ENCODE assay signal across 8 mouse cellular contexts in the genomic region with DNA sequence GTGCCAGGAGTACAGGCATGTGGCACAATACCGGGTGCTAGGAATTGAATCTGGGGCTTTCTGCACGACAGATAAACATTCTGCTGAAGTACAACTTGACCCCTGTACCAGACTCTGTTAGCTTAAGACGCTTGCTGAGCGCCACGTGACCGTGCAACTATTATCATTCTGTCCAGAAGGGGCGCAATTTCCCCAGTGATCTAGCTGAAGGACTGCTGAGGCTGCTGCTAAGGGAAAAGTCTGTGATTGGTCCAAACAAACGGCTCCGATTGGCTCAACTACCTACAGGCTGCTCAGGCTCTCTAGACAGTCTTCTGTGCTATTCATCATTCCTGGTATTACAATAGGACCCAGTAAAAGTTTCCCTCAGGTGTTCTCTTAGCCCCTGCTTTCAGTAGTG. TPM values are rescaled to one million over a fixed set of nuclear protein-coding genes. Genes with fewer than 3 reads are reported as not detected.
DNase-seq lines count a peak whose midpoint lies in the region; ATAC-seq and TF ChIP-seq lines count a peak whose summit lies in the region.

No protein-coding gene starts in this region.

- TF ChIP-seq CTCF in cortical plate, adult 2 months (IDR thresholded peaks at IDR 0.05; ENCODE audit: extremely low read depth, insufficient read depth, low read length): peak; percentile 96

- no peak for TF ChIP-seq POLR2A in cortical plate, adult 2 months (IDR thresholded peaks at IDR 0.05; ENCODE audit: extremely low read depth, insufficient read depth, low read length)

- peak; percentile 64 for ATAC-seq in activated CD4-positive, CD25-positive, alpha-beta regulatory T cell, adult 4 months

- H3K27ac ChIP-seq in cortical plate, adult 2 months (ENCODE audit: insufficient read depth, low read length): no peak overlapping the region

- no peaks in the 10 kb centered on the region for H3K27me3 ChIP-seq in megakaryocyte, embryonic 14.5 days (replicated peaks)

- no peak overlapping the region for H3K4me3 ChIP-seq in cortical plate, adult 2 months (ENCODE audit: insufficient read depth, low read length)
- H3K4me3 ChIP-seq in megakaryocyte, embryonic 14.5 days (replicated peaks): peak overlapping the region; percentile 74

- peak; percentile 89 for DNase-seq in gastrocnemius, postnatal 10 days
- DNase-seq in induced T-regulatory cell, adult 2 months (ENCODE audit: low read depth): peak; percentile 97
- peak; percentile 80 to 82 for DNase-seq in left cerebral cortex, adult 8-10 months (ENCODE audit: low spot score in 2 of 2)
- DNase-seq in right cerebral cortex, postnatal 10 days (ENCODE audit: low spot score in 2 of 2): peak; percentile 94
- DNase-seq in urinary bladder, postnatal 14 days (ENCODE audit: low spot score): peak; percentile 92

- H3K9me3 ChIP-seq in megakaryocyte, embryonic 14.5 days: no peaks in the 10 kb centered on the region

- H3K4me1 ChIP-seq in cortical plate, adult 2 months (ENCODE audit: control insufficient read depth, insufficient read depth, low read length): no peaks in the 10 kb centered on the region
- H3K4me1 ChIP-seq in megakaryocyte, embryonic 14.5 days: peaks cover 66% of the 10 kb centered on the region

- H3K36me3 ChIP-seq in megakaryocyte, embryonic 14.5 days (replicated peaks; ENCODE audit: low read length): peaks cover 27% of the 10 kb centered on the region

RNA-seq across cellular contexts. Expression of a gene that starts 4.6 kb away (rescaled TPM):
- polyA plus RNA-seq in activated CD4-positive, CD25-positive, alpha-beta regulatory T cell, adult 4 months (2017; shearing (Covaris generic)): 10 to 100 TPM; 58.3 to 66.8 TPM
- 16.0 and 17.1 TPM in 2 replicates for polyA plus RNA-seq in cortical plate, adult 2 months (2012; rRNA removed)
- total RNA-seq in gastrocnemius, postnatal 10 days (2021): 100 to 1,000 TPM; 106 to 115 TPM
- total RNA-seq in left cerebral cortex, adult 8-10 months (2022): 10 to 100 TPM; 12.0 to 18.7 (median 16.3) TPM
- 158 and 191 TPM in 2 replicates for polyA plus RNA-seq in megakaryocyte, embryonic 14.5 days (2012; ENCODE audit: insufficient read depth, low replicate concordance)

RNA-seq across cellular contexts. Expression of a gene that starts 12.7 kb away (rescaled TPM):
- polyA plus RNA-seq in activated CD4-positive, CD25-positive, alpha-beta regulatory T cell, adult 4 months (2017; shearing (Covaris generic)): 1 to 10 TPM; 5.7 to 6.8 TPM
- 11.3 and 12.4 TPM in 2 replicates for polyA plus RNA-seq in cortical plate, adult 2 months (2012; rRNA removed)
- 10 to 100 TPM; 12.4 to 16.8 TPM for total RNA-seq in gastrocnemius, postnatal 10 days (2021)
- 10 to 100 TPM in 3 of 4 experiments, 1 to 10 TPM in 1; 9.6 to 13.4 (median 11.9) TPM for total RNA-seq in left cerebral cortex, adult 8-10 months (2022)
- polyA plus RNA-seq in megakaryocyte, embryonic 14.5 days (2012; ENCODE audit: insufficient read depth, low replicate concordance): 2.5 and 7.8 TPM in 2 replicates

RNA-seq across cellular contexts. Expression of a gene that starts 48.2 kb away (rescaled TPM):
- polyA plus RNA-seq in activated CD4-positive, CD25-positive, alpha-beta regulatory T cell, adult 4 months (2017; shearing (Covaris generic)): 10 to 100 TPM; 27.9 to 28.2 TPM
- 46.0 and 46.6 TPM in 2 replicates for polyA plus RNA-seq in cortical plate, adult 2 months (2012; rRNA removed)
- total RNA-seq in gastrocnemius, postnatal 10 days (2021): 10 to 100 TPM; 40.4 to 45.0 TPM
- 10 to 100 TPM; 26.7 to 33.3 (median 30.3) TPM for total RNA-seq in left cerebral cortex, adult 8-10 months (2022)
- 9.2 and 13.5 TPM in 2 replicates for polyA plus RNA-seq in megakaryocyte, embryonic 14.5 days (2012; ENCODE audit: insufficient read depth, low replicate concordance)
